Mouse (Mus musculus) lung, postnatal 25 days (tissue): ENCODE measurements at regions not wholly inside any gene's neighbourhood (a gene's known extent, or its start where the extent isn't known, plus 50 kb on each side); places are given as distances from the start of the nearest gene placed in this dataset.

Experiments
- DNase-seq: peaks from one replicate; pipeline ENCODE4 v3.0.0; 2022; ENCODE audit warnings: low spot score

DNA sequence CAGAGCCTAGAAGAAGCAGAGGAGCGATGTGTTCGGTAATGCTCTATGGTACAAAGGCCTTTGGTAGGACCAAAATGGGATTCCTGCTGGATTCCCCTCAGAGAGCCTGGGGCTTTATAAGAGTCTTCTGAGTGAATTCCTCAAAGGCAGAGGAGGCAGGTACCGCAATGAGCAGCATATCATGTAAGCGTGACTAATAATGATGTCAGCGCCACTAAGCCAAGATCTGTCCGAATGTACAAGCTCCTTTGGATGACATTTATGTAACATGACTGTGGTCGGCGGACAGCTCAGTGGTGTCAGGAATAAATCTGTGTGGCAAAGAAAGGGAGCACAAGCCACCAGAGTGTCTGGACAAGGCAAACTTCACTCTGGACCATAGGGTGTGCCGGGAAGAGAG, 61.5 kb upstream of the Fer start:
- no peak for DNase-seq

DNA sequence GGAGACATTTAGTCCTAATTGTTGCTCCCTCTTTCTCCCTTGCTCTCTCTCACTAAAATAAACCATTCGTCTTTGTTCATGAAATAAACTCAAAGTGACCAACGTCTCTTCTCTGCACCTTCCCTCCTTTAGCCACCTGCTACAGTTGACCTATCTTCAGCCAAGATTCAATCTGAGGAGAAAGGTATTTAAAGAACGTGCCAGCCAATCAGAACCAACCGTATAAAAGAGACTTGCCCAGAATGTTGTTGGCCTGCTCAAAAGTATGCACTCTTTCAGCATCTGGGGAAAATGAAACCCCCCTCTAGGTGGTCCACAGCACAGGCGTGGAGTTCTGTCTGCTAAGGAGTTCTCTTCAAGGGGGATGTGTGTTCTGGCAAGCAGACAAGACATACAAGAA, 60.0 kb upstream of the Fer start:
- no peak for DNase-seq

DNA sequence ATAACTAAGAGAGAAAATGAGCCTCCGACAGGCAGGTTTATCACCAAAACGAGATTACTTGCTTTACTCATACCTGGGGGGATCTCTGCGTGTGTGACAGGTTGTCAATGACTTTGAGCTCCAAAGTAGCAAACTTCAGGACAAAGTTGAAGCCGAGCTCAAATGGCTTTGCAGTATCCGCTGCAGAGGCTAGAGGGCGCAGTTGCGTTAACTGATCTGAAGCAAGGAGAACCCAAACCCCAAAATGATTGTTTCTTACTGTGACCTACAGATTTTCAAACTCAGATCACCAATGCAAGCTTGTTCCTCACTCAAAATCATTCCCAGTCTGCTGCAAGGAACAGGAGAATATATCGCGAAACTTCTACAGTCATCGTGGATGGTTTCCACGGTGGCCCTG, 59.3 kb upstream of the Fer start:
- DNase-seq: peak; percentile 59

DNA sequence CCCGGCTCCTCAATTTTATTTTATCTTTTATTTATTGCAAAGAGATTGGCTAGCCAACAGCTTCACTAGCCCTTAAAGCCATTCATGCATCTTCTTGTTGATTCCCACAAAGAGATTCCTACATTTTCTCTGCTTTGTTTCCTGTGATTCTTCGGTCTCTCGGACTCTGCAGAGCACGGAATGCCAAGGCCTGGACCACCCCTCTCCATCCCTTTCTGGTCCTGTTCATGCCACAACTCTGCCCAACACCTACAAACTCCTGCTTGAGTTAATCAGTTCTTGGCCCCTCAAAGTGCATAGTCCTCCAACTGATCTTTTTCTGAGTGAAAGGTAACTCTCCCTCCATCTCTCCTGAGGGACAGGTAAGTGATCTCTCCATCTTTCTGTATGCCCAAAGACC, 58.4 kb upstream of the Fer start:
- no peak for DNase-seq

DNA sequence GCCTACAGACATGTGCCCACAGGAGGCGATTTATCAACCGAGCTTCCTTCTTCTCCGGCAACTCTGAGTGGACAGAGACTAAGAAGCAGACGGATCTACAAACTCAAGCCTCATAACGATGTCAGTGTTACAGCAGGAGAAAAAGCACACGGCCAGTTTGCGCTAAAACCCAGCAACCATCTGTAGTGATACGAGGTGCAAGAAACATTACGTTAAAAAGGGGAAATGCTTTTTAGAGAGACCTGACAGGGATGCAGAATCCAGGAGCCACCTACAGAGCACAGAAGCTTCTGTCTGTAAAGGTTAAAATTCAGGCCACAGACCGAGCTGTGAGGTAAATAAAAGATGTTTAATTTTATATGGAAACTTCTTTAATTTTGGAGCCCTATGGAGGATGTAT, 56.5 kb upstream of the Fer start:
- DNase-seq: no peak

DNA sequence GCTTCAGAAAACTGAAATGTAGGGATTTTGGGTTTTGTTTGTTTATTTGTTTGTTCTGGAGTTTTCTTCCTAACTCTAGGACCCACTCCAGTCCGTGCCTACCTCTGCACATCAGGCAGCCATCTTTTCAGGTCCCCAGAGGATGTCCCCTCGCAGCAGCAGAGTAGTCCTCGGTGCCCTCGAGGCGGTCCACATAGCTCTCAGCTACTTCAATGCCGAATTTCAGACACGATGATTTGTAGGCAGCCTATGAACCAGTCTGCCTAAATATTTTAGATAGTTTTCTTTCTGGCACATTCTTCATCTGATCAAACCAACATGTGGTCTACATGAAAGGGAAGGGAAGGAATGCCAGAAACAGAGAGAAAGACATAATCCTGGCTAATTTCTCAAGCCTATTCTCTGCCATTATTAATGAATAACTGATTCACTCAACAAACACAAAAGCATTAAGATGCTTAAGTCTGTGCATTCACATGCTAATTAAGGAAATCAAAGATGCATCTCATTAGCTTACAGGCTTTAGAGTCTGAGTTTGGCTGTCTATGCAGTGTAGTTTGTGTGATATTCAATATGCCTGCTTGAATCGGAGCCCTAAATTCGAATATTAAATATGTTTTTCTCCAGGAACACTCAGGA, 55.2 kb upstream of the Fer start:
- DNase-seq: no peak

DNA sequence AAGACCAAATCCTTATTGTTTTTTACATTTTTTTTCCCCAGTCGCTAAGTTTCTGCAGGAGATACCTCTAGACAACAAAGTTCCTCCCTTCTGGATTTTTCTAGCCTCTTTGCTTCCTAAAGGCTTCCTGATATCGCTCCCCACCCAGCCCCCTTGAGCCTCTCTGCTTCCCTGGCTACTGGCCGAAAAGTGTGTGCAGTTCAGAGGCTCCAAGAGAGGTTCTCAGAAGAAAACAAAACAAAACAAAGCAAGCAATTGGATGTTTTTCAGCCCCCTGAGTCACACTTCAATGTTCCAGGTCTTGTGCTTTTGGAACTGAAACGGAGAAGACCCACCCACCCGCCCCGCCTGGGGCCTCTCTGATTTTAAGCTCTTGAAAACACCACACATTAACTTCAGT, 54.1 kb upstream of the Fer start:
- DNase-seq: no peak

DNA sequence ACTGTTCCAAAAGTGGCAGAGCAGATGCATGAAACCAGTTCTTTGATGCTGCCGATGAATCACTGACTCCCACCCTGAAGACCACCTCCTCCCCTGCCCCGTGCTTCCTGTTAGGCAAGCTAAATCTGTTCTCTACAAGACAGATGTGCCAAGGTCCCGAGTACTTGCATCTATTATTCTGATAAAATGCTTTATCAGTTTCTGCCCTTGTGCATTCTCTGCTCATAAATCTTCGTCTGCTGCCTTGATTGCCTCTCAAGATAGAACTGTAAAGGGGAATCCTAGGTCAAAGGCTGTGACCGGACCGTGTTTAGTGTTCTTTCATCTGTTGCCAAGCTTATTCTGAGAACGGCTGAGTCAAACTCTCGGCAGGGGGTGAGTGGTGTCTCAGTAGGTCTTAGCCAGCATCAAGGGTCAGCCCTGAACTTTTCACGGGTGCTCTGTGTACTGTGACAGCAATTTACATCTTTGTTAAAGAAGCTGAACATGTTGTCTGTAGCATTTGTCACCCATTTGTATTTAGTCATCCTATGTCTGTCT, 51.5 kb upstream of the Fer start:
- DNase-seq: no peak

DNA sequence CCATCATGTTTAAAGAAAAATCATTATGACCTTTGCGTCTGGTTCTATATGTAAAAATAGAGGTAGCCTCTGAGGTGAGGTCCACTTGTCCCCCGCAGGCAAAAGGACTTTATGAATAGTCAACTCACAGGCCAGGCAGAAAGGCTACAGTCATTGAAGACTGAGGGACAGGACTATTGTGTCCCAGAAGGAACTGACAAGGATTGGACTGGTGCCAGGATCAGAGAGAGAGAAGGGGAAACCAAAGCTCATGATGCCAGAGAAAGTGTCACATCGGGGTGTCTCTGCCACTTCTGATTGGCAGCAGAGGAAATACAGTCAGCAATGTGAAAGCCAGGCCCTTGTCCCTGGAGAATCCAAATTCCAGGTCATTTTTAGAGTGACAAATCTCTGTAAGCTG, 50.3 kb upstream of the Fer start:
- DNase-seq: no peak
